Mouse (Mus musculus): ENCODE measurements around the gene Ybey. TPM values are rescaled to one million over a fixed set of nuclear protein-coding genes. Genes with fewer than 3 reads are reported as not detected.

The Ybey gene
- polyA plus RNA-seq, 1 experiment = 1.7 TPM

DNA sequence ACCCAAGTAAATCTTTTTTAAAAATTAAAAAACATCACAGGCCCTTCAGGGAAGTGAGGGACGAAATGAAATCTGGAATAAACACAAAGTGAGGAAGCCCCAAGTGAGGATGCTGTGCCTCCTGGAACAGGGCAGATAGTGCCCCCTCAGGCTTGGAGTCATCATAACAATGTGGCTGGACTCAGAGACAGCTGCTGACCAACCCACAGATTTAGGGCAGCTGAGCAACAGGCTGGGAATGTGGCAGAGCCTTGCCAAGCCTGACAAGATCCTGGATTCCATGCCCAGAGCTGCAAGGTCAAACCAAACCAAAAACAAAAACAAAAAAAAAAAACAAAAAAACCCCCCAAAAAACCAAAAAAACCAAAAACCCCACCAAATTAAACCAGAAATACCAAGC lies 7.7 kb downstream of the Ybey start:
- no peak for TF ChIP-seq GATA1 (IDR thresholded peaks at IDR 0.05; ENCODE audit: low read length)

DNA sequence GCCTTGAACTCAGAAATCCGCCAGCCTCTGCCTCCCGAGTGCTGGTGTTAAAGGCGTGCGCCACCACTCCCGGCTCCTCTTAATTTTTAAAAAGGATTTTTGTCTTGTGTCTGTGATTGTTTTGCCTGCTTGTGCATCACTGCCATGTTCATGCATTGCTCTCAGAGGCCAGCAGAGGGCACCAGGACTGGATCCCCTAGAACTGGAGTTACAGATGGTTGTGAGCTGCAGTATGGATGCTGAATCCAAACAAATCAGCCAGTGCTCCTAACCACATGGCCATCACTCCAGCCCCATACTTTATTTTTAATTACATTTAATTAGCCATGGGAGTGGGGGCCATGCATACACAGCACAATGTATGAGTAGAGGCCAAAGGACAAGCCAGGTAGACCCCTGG lies 13.6 kb downstream of the Ybey start:
- TF ChIP-seq GATA1 (IDR thresholded peaks at IDR 0.05; ENCODE audit: low read length) = no peak

DNA sequence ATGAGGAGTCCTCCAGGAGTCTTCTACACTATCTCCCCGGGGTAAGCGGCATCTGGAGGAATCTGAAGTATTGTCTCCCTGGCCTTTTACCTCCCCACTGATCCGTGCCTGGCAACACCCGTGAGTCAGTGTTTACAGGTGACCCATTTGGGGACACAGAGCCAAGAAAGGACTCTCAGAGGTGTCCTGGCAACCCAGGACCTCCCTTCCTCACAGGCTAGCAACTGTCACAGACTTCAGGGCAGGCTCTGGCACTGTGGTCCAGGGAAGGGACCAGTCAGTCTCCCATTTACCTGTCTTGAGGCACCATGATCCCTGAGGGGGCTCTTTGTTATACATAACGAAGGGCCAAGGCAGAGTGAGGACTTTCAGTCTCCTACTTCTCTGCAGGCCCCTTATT lies 20.1 kb downstream of the Ybey start, which contains the start of gene 2610028H24Rik:
Gene 2610028H24Rik, plus strand, starts transcription at position 231 of the 400 bp plus-strand sequence.
- no peak for TF ChIP-seq GATA1 (IDR thresholded peaks at IDR 0.05; ENCODE audit: low read length)

DNA sequence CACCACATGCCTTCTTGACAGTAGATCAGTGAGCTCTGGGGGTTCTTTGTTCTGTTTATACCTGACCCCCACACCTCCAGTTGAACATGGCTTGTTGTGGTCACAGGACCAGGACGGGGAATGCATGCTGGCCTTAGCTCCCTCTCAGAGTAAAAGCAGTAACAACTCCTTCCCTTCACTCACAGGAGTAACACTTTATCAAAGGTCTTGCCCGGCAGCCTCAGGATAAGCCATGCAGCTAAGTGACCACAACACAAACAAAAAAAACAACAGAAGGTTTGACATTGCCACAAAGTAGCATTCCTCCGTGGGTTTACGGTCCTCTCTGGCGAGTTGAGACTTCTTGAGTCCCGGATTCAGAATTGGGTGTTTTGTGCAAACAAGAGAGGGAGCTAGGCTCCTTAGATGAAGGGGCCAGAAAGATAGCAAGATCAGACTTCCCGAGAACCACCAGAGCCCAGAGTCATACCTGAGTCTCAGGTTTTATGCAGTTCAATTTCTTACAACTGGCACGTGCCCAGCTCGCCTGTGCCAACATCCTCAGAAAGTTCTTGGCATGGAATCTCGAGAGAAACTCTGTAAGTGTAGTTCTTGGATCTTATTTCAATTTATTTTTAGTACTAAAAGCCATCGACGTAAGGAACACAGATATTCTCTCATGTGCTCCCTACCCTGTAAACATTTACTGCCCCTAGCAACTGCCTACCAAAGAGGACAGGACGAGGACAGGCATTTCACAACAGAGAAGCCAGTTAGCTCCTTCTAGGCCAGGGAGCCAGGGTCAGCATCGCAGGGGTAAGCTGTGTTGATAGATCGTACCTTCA lies 21.3 kb downstream of the Ybey start:
- no peak for TF ChIP-seq GATA1 (IDR thresholded peaks at IDR 0.05; ENCODE audit: low read length)

DNA sequence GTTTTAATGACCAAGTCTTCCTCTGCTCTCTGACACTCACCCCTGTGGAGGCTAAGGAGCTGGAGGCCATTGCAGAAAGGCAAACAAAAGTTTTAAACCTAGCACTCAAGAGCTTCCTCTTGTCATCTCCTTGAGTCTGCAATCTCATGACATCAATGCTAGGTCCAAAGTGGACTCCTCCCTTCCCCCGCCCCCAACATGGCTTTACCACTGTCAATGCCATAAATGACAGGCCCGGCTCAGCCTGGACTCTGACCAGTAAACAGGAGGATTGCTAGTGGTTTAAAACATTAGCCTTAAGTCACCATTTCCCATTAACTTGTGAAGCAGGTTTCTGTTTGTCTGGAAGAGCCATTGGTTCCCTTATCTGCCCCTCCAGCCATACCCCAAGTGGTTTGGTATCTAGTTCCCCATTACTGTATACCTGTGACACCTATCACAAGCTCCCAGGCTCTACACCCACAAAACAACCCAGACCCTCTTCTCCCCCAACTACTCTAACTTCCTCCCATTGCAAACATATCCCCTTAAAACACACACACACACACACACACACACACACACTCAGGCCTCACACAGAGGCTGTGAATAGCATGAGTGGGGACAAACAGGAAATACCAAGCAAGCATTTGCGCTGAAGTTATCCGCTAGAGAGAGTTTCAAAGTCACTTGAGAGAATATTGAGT lies 22.8 kb downstream of the Ybey start:
- TF ChIP-seq GATA1 (IDR thresholded peaks at IDR 0.05; ENCODE audit: low read length) = peak; percentile 76

DNA sequence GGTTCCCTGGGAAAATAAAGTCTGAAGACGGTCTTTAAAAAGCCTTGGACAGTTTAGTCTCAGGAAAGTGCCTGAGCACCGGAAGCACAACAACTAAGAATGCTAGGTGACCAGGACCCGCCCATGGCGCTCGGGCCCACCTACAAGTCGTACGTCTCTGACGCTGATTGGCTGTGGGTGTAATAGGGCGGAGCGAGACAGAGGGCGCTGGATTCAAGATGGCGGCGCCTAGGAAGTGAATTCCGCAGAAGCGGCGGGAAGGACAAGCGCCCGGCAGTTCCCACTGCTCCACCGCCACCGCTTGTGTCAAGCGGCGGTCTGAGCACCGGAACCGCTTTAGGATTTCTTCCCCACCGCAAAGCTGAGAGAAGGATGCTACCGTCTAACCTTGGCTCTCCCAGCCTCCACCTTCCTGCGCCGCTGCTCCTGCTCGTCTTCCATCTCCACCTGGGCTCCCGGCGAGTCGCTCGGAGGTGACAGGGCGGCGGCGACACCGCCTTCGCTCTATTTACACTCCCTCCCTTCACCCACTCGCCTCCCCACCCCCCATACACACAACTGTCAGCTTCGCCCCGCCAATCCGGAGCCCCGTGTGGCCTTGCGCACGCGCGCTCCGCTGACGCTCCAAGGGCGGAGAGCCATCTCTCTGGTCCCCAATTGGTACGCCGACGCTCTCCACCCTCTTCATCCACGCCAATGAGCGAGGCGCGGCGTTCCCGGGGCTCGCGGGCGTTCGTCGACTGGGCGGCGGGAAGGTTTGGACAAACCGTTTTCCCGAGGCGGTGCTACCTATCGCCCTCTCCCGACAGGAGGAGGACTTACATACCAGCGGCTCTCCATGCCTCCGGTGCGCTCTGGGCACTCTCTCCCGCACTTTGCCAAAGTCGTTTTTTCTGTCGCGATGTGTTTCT lies 26.5 kb downstream of the Ybey start, which contains the start of gene Pcnt:
Gene Pcnt, minus strand, starts transcription at position 609 of the 911 bp plus-strand sequence.
- no peak for TF ChIP-seq GATA1 (IDR thresholded peaks at IDR 0.05; ENCODE audit: low read length)

DNA sequence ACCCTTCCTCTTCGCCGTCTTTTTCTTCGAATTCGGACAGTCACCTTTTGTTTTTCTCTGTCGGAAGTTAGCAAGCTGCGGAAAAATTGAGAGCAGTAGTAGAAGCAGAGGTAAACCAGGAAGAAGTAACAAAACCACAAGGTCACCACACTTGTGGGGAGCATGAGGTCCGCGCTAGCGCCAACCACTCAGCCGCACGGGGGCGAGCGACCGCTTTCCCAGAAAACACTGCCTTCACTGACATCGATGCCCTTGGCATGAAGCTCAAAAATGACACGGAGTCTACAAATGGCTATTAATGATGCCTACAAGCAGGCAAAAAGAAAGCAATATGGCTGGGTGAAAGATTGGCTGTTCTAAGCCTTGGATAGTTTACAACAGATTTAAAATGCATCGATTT lies 28.6 kb downstream of the Ybey start, which contains the start of gene AC141477.1:
Gene AC141477.1, minus strand, starts transcription at position 164 of the 400 bp plus-strand sequence.
- no peak for TF ChIP-seq GATA1 (IDR thresholded peaks at IDR 0.05; ENCODE audit: low read length)

DNA sequence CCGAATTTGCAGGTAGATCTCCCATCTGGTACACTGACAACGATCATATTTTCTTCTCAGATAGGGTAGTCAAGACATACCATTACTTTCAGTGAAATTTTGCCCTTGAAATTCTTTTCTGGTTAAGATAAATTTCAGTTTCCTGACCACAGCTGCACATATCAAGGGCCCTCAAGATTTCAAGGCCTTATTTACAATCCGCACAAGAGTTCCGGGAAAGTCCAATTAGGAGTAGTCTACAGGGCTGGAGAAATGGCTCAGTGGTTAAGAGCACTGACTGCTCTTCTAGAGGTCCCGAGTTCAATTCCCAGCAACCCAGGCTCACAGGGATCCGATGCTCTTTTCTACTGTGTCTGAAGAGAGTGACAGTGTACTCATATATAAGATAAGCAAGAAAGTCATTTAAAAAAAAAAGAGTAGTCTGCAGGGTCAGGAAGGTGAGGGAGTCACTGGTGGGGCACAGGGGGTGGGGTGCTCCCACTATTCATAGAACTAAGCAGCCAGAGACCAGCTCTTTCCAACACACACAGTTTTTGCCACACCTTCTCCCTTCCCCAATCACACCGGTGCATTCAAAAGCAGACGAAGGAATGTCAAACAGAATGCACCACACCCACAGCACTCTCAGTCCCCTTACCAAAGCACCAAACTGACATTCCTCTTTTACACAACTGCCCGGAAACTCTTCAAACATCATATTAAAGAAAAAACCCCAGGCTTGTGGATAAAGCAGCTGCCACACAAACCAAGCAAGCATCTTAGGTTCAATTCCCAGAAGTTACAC lies 29.6 kb downstream of the Ybey start:
- TF ChIP-seq GATA1 (IDR thresholded peaks at IDR 0.05; ENCODE audit: low read length) = no peak

DNA sequence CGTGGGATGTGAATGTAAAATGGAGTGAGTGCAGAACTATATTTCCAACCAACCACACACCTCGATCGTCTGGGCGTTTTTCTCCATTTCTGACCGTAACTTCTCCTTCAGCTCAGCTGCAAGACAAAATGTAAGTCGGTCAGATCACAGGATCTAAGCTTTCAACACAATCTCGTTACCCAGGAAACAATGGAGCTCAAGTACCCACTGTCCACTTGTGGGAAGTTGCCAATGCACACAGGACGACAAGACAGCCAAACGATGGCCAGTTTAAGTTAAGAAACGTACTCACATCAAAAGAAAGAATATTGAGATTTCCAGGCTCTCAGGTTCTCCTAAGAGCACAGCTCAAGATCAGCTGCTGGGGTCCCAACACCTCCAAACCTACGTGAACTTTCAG lies 35.0 kb downstream of the Ybey start:
- no peak for TF ChIP-seq GATA1 (IDR thresholded peaks at IDR 0.05; ENCODE audit: low read length)

DNA sequence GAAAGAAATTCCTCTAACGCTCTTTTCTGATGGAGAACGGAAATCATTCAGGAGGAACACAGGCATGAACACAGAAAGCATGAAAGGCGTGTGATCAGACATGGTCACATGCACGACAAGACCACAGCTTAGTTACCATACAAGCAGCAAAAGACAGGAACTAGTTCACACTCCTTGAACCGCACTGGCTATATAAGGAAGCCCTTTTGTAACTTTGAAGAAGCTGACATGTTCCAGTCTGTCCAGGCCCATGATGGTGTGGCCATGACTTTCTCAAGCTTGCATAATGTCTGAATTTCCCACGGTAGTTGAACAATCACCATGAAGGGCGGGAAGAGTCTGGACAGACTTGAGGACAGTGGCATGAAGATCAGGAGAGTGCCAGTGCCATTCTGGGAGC lies 43.2 kb downstream of the Ybey start:
- TF ChIP-seq GATA1 (IDR thresholded peaks at IDR 0.05; ENCODE audit: low read length) = no peak

DNA sequence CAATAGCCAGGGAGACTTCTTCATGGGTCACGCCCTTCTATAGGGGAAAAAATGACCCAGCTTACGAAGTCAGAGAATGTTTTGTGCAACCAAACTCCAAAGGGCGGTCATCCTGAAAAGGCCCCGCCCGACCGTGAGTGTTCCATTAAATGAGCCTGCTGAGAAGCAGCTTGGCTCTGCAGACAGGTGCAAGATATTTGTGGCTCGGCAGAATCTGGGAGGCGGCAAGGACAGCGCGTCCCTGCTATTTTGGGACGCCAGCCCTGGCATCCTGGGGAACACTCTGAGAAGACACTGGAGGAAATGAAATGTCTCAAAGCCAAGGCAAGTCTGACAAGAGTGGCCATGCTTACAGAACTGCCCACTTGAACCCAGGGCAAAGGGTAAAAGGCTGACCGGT lies 52.1 kb downstream of the Ybey start:
- TF ChIP-seq GATA1 (IDR thresholded peaks at IDR 0.05; ENCODE audit: low read length) = no peak

Other genes starting within 250 kb of the Ybey start
- 0.16 and 0.36 TPM in 2 replicates for gene Prmt2, start 231.2 kb downstream of the Ybey start, polyA plus RNA-seq (2012)
- gene S100b, start 215.3 kb downstream of the Ybey start, polyA plus RNA-seq (2012) = not detected in 2 replicates
- 1.0 and 1.1 TPM in 2 replicates for gene Dip2a, start 123.8 kb downstream of the Ybey start, polyA plus RNA-seq (2012)
- gene AC141477.1, start 28.7 kb downstream of the Ybey start, polyA plus RNA-seq (2012) = not detected in 2 replicates
- 56.3 and 65.3 TPM in 2 replicates for gene Pcnt, start 26.3 kb downstream of the Ybey start, polyA plus RNA-seq (2012)
- 0.04 TPM in 1 of 2 replicates, not detected in the other for gene 2610028H24Rik, start 20.0 kb downstream of the Ybey start, polyA plus RNA-seq (2012)
- 22.5 and 32.3 TPM in 2 replicates for gene Mcm3ap, start 187 bp downstream of the Ybey start, polyA plus RNA-seq (2012)
- 31.5 and 41.9 TPM in 2 replicates for gene Lss, start 62.5 kb upstream of the Ybey start, polyA plus RNA-seq (2012)
- not detected in 2 replicates for gene Spatc1l, start 93.2 kb upstream of the Ybey start, polyA plus RNA-seq (2012)
- not detected in 2 replicates for gene Ftcd, start 106.5 kb upstream of the Ybey start, polyA plus RNA-seq (2012)
- gene Col6a2, start 154.5 kb upstream of the Ybey start, polyA plus RNA-seq (2012) = not detected in 2 replicates

All from G1E-ER4 (cell line).